Mouse (Mus musculus): ENCODE data around the gene Wdr38. TPM values are rescaled to one million over a fixed set of nuclear protein-coding genes. Genes with fewer than 3 reads are reported as not detected.

The Wdr38 gene
- polyA plus RNA-seq (2017; shearing (Covaris generic)) = under 1 TPM; 0.69 to 0.81 TPM

GRCm38 (mm10) chr2:38997386-38998374 lies at the start of gene Wdr38:
Gene Wdr38 (plus strand): TSS chr2:38997476.

DNA sequence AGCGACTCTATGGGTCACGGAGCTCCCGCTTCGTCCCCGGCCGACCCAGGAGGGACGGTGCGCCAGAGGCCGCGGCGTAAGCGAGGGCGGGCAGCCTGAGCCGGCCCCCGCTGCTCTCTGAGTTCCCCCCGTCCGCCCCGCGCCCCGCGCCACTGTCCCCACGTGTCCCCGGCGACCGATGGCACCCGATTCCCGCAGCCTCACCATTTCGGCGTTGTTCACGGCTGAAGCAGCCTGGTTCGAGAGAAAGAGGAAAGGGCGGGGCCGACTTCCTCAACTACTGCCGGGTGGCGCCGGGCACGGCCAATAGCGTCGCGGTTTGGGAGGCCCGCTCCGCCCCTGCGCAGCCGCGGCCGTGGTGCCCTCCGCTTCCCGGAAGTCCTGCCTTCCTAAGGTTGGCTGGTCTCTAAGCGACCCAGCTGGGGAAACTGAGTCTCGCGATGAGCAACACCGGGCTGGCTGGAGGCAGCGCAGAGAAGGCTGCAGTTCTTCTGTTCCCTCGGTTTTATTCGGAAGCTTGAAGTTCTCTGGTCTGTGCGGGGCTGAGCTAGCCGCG lies 7.7 kb downstream of the Wdr38 start, which contains the start of gene Arpc5l:
TSS of gene Arpc5l (plus strand) at position 469 of the 556 bp plus-strand sequence.

DNA sequence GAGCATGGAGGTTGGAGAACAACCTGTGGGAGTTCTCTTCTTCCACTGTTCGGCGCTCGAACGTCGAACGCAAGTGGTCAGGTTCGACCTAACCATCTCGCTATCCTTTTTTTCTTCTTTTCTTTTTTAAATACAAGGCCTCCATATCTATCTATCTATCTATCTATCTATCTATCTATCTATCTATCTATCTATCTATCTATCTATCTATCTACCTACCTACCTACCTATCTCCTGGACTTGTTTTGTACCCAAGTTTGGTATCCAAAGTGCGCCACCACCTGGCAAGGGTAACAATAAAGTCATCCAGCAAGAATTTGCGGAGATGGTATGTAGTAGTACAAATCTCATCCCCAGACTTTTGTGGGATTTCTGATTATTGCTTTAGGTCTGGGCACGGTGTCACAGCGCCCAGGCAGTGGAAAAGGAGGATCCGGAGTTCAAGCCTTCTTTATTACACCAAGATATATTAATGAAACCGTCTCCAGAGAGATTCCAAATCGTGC lies 8.4 kb downstream of the Wdr38 start, which contains the start of gene Rpl35:
TSS of gene Rpl35 (minus strand) at position 51 of the 506 bp plus-strand sequence.

Other genes with a start within 250 kb of the Wdr38 start
- under 1 TPM; 0.76 to 0.83 TPM for gene Nr6a1, start 69.8 kb upstream of the Wdr38 start, polyA plus RNA-seq (2017; shearing (Covaris generic))
- under 1 TPM in 1 of 2 experiments, not detected in 1; 0.10 TPM for gene Olfml2a, start 65.5 kb upstream of the Wdr38 start, polyA plus RNA-seq (2017; shearing (Covaris generic))
- 100 to 1,000 TPM; 230 to 240 TPM for gene Arpc5l, start 7.9 kb downstream of the Wdr38 start, polyA plus RNA-seq (2017; shearing (Covaris generic))
- gene Rpl35, start 8.1 kb downstream of the Wdr38 start, polyA plus RNA-seq (2017; shearing (Covaris generic)) = 100 to 1,000 TPM; 332 to 637 TPM
- 10 to 100 TPM; 28.6 to 33.4 TPM for gene Golga1, start 68.1 kb downstream of the Wdr38 start, polyA plus RNA-seq (2017; shearing (Covaris generic))
- 10 to 100 TPM; 17.6 to 20.0 TPM for gene Scai, start 193.3 kb downstream of the Wdr38 start, polyA plus RNA-seq (2017; shearing (Covaris generic))
- gene Ppp6c, start 229.0 kb downstream of the Wdr38 start, polyA plus RNA-seq (2017; shearing (Covaris generic)) = 100 to 1,000 TPM; 114 to 116 TPM

Data from activated CD4-positive, CD25-positive, alpha-beta regulatory T cell (primary cell).